Mouse (Mus musculus): ENCODE measurements around the gene S100a14.

The S100a14 gene

GRCm38 (mm10) chr3:90517711-90518110 is 8.9 kb upstream of the S100a14 start:
- DNase-seq (ENCODE audit: low spot score in 2 of 2) = no peak

- no peak for DNase-seq (ENCODE audit: low spot score in 2 of 2)
These were observed 1.2 kb upstream of the S100a14 start for GRCm38 (mm10) chr3:90525421-90525820.

GRCm38 (mm10) chr3:90526076-90526475 is 580 bp upstream of the S100a14 start:
- DNase-seq (ENCODE audit: low spot score in 2 of 2) = no peak

GRCm38 (mm10) chr3:90527291-90527873 is 726 bp downstream of the S100a14 start:
- no peak for DNase-seq (ENCODE audit: low spot score in 2 of 2)

- DNase-seq (ENCODE audit: low spot score in 2 of 2) = no peak
These were observed 5.1 kb downstream of the S100a14 start for GRCm38 (mm10) chr3:90531713-90532112.

- DNase-seq (ENCODE audit: low spot score in 2 of 2) = no peak
These were observed 8.8 kb downstream of the S100a14 start for GRCm38 (mm10) chr3:90535446-90535845.

GRCm38 (mm10) chr3:90537141-90537904 is 10.7 kb downstream of the S100a14 start, which contains the start of gene S100a16:
S100a16 (plus strand) TSS chr3:90537254.
- no peak for DNase-seq (ENCODE audit: low spot score in 2 of 2)

GRCm38 (mm10) chr3:90537905-90538296 is 11.2 kb downstream of the S100a14 start:
- DNase-seq (ENCODE audit: low spot score in 2 of 2) = no peak

- DNase-seq (ENCODE audit: low spot score in 2 of 2) = no peak
These were observed 14.2 kb downstream of the S100a14 start for GRCm38 (mm10) chr3:90540904-90541303.

GRCm38 (mm10) chr3:90549676-90550420 is 23.2 kb downstream of the S100a14 start:
- no peak for DNase-seq (ENCODE audit: low spot score in 2 of 2)

- DNase-seq (ENCODE audit: low spot score in 2 of 2) = no peak
These were observed 23.8 kb downstream of the S100a14 start for GRCm38 (mm10) chr3:90550421-90550790.

GRCm38 (mm10) chr3:90552231-90552630 is 25.6 kb downstream of the S100a14 start:
- DNase-seq (ENCODE audit: low spot score in 2 of 2) = no peak

- DNase-seq (ENCODE audit: low spot score in 2 of 2) = no peak
These were observed 29.3 kb downstream of the S100a14 start for GRCm38 (mm10) chr3:90555954-90556353.

- no peak for DNase-seq (ENCODE audit: low spot score in 2 of 2)
These were observed 33.5 kb downstream of the S100a14 start, which contains the start of gene S100a3 for GRCm38 (mm10) chr3:90560008-90560628. S100a3 (plus strand) TSS chr3:90560578.

- DNase-seq (ENCODE audit: low spot score in 2 of 2) = no peak
These were observed 48.0 kb downstream of the S100a14 start for GRCm38 (mm10) chr3:90574691-90575090.

- no peak for DNase-seq (ENCODE audit: low spot score in 2 of 2)
These were observed 48.7 kb downstream of the S100a14 start for GRCm38 (mm10) chr3:90575320-90575719.

- DNase-seq (ENCODE audit: low spot score in 2 of 2) = no peak
These were observed 49.8 kb downstream of the S100a14 start for GRCm38 (mm10) chr3:90576351-90577001.

All from frontal cortex, postnatal 25 days (tissue).